Mouse (Mus musculus) CD8-positive naive resting alpha-beta T cell, adult 57 days (primary cell): Measurements from ENCODE around the gene Ccdc82. TPM values are rescaled to one million over a fixed set of nuclear protein-coding genes. Genes with fewer than 3 reads are reported as not detected.

Experiments
- total RNA-seq: library from RNA; stranded (reverse); gene quantifications from one replicate; pipeline ENCODE4 v1.2.4, GENCODE M21; 2023

Ccdc82 gene
- total RNA-seq, result 52.9 TPM

DNA sequence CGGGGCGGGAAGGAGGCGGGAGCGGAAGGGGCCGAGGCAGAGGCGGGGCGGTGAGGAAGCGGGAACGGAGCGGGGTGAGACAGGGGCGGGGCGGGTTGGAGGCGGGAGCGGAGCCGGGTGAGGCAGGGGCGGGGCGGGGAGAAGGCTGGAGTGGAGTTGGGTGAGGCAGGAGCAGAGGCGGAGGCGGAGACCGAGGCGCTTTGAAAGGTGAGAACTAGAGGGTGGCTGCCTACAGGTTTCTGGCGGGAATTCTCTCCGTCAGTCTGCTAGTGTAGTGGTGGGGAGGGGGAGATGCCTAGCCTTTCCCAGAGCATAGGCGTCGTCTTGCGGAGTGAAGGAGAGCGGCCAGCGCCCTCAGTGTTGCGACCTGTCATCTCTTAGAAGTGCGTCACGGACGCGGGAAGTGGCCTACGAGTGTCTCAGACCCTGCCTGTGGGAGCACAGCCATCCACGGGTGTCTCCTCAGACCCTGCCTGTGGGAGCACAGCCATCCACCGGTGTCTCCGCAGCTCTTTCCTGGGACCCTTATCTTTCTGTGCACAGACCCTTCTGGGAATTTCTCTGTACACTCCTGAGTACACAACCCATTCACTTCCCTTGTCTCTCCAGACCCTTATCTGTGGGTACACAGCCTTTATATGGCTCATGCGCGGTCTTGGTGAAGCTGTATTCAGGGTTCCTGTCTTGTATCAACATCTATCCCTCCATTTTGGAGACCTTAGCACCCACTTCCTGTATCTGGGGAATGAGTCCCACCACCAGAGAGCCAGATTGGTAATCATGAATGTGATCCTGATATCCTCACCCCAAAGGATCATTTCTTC is at the start of gene Ccdc82:
Gene Ccdc82, plus strand, starts transcription at position 141 of the 824 bp plus-strand sequence.

GRCm38 (mm10) chr9:13245481-13245880 is 1.3 kb upstream of the Ccdc82 start, which contains the start of gene Jrkl:
Gene Jrkl (minus strand): TSS chr9:13245829.

DNA sequence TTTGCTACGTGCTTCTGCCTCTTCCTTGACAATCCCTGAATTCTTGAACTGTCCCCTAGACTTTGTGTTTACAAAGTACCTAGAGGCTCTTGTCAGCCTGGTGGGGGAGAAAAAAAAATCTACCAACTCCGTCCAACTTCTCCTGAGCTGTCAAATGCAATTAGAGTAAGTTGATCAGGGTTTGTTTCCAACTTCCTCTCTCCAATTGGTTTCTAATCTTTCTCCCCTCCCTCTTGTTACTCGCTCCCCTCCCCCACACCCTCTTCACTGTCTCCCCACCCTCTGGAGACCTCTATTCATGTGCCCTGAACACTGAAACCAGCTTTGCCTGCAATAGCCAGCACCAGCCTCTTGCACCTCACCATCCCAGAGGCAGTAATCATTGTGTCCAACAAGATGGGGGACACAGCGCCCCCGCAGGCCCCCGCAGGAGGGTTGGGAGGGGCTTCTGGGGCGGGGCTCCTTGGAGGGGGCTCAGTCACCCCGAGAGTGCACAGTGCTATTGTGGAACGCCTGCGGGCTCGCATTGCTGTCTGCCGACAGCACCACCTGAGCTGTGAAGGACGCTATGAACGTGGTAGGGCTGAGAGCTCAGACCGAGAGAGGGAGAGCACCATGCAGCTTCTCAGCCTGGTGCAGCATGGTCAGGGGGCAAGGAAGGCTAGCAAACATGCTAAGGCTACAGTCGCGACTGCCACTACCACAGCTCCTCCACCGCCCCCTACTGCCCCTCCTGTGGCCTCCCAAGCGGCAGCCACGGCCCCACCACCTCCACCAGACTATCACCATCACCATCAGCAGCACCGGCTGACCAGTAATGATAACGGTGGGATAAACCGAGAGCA is 51.1 kb downstream of the Ccdc82 start, which contains the start of gene Maml2:
Gene Maml2, plus strand, starts transcription at position 290 of the 845 bp plus-strand sequence.

Other genes starting within 250 kb of the Ccdc82 start
- 7.7 TPM for gene Jrkl, start 1.1 kb upstream of the Ccdc82 start, total RNA-seq
- gene Maml2, start 51.0 kb downstream of the Ccdc82 start, total RNA-seq, result 47.9 TPM
- gene Gm17571, start 199.8 kb downstream of the Ccdc82 start, total RNA-seq, result not detected